Mouse (Mus musculus) lung, postnatal 10 days (tissue): ENCODE data around the gene Kng1.
"Not testable (repeated sequence)": the region's sequence is repeated elsewhere in the genome, so short reads cannot be mapped to it uniquely, and the experiment has no call there.

Source experiments
- DNase-seq: peaks from one replicate; pipeline ENCODE4 v3.0.0; 2021

Kng1 gene

DNA sequence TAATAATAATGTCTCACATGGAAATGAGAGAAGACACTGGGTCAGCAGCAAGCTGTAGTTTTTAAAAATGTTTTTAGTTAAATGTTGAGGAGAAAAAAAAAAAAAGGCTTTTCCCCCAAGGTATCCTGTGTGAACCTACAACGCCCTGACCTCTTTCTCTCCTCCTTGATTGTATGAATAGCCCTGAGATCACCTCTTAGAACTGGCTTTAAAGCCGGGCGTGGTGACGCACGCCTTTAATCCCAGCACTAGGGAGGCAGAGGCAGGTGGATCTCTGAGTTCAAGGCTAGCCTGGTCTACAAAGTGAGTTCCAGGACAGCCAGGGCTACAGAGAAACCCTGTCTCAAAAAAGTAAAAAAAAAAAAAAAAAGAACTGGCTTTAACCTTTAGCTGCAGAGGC lies 37.9 kb downstream of the Kng1 start:
- DNase-seq: not testable (repeated sequence)

DNA sequence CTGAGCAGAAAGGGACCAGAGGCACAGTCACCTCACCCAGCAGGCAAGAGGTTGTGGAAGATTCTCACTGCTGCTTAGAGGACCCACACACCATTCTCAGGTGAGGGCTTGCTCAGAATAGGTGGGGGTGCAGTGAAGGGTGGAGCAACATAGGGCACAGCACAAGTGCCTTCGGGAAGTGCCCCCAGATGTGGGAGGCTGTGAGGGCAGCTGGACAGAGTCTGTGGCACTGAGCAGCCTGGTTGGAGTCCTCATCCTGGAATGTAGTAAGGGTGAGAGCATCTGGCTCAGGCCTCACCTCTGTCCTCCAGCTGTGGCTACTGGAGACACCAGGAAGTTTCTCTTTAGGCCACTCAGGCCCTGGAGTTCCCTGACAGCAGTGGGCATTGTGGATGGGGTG lies 39.2 kb downstream of the Kng1 start:
- DNase-seq: not testable (repeated sequence)

DNA sequence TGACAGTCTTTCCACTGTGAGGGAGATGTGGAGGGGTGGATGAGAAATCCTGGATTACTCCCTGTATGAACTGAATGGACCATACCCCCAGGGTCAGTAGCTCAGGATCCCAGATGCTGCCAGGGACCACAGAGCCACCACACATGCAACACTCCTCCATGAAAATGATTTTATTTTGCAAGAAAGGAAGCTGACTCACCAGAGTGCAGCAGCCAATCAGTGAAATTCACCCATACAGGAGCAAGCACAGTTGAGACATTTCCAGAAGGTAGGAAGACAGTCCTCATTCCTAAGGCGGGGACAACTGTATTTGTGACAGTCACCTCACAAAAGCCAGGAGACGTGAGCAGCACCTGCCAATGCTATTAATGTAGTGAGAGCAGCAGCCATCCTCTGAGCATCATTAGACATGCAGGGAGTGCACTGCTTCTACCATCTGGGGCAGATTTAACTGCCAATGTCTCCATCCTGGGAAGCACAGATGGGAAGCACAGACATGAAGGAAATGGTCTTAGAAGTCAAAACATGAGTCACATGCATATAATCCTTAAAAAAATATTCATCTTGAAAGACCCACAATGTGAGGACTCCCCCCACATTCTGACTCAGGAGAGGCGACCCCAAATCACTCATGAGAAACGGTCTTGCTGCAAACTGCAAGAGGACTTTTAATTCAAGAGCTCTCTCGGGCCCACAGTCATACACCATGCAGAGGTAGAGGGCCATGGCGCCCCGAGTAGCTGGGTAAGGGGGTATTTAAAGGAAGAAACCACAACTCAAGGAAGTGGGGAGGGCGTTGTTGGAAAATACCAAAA lies 39.8 kb downstream of the Kng1 start:
- DNase-seq: not testable (repeated sequence)

DNA sequence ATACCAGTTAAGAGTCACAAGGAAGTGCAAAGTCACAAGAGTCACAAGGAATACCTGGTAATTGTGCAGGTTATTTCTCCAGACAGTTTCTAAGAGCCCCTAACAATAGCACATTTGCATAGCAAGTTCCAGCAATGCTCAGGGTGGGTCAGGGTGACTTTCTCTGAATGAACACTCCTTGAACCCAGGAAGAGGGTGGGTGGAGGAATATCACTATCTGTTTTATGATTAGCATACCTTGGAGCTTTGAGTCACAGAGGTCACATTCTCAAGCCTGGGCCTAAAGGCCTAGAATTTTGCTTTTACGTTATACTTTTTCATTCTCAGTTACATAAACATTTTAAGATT lies 40.4 kb downstream of the Kng1 start:
- not testable (repeated sequence) for DNase-seq

DNA sequence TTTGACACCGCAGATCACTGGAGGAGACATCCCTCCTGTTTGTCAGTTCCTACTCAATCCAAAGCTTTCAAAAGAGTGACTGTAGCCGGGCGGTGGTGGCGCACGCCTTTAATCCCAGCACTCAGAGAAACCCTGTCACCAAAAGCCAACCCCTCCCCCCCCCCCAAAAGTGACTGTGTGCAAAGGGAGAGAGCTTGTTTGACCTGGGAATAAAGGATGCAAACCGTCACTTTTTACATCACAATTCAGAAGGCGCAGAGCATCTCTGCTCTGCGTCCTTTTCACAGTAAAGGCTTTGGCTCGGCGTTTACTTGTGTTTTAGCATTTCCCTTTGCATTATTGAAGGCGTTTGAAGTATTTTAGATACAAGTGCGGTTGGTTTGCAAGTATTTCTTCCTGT lies 42.0 kb downstream of the Kng1 start:
- DNase-seq: no peak

DNA sequence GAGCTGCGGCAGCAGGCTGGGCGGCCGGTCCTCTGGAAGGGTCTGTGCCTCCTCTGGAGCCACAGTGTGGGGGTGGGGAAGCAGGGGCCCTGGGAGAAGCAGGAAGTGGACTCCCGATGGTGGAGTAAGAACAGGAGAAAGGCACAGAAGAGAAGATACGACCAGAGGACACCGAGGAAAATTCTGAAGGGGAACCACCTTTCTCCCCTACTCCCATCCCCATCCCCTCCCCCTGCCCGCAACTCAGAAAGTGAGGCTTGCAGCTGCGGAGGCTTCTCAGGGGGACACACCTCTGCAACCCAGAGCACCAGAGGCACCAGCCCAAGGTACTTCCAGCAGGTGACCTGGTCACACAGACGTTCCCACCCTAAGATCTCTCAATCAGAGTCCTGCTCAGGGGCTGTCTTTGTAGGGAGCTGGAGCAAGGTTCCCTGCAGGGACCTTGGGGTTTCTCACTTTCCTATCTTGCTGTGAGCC lies 42.5 kb downstream of the Kng1 start:
- DNase-seq: peak; percentile 68

DNA sequence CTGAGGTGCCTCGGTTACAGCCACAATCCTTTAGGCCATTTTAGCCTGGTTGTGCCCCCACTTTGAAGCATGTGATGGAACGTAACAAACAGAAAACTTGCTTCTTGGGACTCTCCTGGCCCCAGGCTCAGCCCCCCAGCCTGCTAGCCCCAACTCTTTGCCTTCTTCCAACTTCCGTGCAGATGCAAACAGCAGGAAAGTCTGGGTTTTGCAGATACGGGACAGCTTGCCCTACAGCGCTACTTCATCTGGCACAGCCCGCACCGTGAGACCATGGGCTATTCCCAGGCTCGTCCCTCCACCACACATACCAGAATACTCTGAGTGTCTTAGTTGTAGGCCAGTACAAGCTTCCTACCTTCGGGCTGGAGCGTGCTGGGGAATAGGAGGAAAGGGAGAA lies 42.9 kb downstream of the Kng1 start:
- DNase-seq: no peak

DNA sequence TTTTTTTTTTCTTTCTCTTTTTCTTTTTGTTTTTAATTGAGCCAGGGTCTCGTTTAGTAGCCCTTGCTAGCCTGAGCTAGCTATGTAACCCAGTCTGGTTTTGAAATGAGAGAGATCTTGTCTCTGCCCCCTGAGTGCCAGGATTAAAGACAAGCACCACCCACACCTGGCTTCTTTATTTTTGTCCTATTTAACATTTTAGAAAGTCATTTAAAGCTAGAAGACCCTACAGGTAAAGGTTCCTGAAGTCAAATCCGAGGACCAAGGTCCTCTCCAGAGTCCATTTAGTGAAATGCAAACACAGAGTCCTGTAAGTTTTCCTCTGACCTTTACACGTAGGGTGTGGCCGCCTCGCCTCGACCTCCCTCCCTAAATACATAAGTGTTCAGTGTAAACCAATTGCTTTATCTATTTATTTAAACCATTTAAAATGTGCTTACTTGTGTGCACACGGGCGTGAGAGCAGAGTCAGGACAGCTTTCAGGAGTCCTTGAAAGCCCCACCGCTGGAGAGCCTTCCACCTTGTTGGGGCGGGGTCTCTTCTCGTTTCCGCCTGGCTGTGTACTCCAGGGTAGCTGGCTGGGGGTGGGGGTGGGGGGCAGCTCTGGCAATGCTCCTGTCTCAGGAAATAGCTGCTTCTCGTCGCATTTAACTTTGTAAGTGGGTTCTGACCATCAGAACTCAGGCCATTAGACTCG lies 44.8 kb downstream of the Kng1 start:
- DNase-seq: no peak

DNA sequence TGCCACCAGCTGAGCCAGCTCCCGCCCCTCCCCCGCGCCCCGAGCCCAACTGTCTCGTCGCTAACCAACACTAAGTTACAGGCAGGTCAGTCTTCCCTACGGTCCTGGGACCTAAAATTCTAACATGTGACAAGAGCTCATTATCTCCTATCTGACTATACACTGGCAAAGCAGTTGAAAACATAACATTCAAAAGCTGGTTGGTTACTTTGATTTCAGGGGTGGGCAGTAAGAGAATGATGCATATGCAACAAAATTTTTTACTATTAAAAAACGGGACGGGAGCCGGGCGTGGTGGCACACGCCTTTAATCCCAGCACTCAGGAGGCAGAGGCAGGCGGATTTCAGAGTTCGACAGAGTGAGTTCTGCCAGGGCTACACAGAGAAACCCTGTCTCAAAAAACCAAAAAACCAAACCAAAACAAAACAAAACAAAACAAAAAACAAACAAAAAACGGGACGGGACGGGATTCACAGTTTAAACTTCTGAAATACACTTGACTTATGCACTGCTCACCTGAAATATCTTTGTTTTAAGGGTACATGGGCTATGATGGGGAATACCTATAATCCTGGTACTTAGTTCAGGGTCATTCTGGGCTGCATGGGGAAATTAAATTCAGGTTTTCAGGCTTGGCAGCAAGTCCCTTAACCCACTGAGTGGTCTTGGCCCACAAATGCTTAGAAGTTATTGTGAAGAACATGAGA lies 45.5 kb downstream of the Kng1 start:
- DNase-seq: no peak

DNA sequence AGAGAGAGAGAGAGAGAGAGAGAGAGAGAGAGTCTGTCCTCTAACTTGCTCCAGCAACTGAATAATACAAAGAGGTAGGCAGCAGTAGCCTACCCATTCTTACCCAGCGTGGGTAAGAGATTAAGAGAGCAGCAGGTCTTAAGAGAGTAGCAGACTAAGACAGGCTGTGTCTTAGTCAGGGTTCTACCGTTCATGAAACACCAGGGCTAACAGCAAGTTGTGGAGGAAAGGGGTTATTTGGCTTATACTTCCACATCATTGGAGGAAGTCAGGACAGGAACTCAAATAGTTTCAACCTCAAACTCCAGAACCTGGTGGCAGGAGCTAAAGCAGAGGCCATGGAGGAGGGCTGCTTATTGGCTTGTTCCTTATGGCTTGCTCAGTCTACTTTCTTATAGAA lies 46.2 kb downstream of the Kng1 start:
- DNase-seq: no peak

DNA sequence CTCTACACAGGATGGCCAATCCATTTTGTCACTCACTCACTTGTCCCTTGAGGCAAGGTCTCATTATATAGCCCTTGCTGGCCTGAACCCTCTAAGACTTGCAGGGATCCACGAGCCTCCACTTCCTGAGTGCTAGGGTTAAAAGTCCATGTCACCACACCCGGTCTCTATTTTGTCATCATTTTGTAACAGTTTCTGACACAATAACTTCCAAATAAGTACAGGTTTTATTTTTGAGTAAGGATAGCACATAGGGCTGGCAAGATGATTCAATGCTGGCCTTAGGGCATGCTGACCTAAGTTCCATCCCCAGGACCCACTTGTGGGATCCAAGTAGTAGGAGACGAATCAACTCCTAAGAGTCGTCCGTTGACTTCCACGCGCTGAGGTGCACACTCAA lies 48.5 kb downstream of the Kng1 start:
- no peak for DNase-seq

DNA sequence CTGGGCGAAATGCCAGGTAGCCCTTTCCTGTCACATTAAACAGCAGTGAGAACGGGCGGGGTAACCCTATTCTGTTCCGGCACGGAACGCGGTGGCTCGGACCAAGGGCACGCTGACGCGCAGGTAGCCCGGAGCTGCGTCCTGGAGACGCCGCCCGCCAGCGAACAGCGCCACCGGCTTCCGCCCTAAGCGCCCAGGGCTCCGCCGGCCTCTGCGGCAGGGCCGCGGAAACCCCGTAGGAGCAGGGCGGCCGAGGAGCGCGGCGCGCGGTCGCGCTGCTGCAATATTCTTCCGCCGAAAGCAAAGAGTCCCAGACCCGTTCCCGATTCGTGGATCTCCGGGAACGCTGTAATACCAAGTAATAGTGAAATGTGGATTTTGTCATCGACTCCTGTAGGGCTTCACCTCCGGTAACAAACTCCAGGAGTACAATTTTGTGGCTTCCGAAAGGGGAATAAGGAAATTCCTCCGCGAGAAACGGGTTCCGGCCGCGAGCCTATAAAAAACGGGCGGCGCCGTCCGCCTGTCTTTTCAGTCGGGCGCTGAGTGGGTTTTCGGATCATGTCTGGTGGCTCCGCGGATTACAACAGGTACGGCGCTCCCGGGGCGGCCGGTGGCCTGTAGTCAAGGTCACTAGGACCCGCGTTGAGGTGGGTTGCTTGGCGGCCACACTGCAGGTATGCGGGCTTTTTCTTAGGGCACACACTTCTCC lies 49.7 kb downstream of the Kng1 start, which contains the start of gene Eif4a2:
Gene Eif4a2 (plus strand): TSS at position 214 of the 712 bp plus-strand sequence.
- peak; percentile 94 for DNase-seq

DNA sequence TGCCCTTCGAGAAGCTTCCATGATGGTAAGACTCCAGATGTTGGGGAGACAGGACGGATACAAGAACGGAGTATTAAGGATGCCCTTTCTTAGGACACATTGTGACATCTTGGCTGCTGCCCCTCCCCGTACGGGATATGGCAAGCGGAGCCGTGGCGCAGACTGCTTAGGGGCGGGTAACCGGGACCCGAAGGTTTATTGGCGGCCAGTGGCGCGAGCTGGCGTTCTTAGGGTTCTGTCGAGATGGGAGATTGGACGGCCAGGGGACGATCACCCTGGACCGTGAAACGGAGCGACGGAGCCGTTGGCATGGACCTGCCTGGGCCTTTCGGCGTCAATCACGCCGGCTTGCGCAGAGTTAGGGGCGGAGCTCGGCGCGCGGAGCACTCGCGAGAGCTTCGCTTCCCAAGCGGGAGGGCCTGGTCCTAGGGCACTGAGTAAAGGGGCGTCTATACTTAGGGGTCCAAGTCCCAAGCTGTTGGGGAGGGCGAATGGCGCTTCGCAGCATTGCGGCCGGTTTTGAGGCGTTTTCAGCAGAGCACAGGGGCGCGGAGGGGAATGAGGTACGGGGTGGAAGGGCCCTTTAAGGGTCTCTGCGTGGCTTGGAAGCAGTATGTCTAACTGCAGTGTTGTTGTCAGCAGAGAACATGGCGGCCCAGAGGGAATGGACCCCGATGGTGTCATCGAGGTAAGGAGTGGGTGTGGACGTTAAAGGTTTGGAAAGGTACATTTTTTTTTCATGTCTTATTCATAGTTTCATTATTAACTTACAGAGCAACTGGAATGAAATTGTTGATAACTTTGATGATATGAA lies 50.5 kb downstream of the Kng1 start:
- peak; percentile 93 for DNase-seq

DNA sequence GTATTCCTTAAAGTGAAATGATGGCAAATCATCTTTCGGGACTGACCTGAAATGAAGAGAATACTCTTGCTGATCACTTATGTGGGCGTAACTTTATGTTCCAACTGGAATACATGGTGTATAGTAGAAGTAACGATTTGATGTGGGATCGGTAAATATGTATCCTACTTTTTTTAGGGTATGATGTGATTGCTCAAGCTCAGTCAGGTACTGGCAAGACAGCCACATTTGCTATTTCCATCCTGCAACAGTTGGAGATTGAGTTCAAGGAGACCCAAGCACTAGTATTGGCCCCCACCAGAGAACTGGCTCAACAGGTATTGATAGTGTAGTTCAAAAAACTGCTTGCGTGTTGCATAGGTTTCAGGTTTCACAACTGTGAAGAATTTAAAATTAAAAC lies 51.3 kb downstream of the Kng1 start:
- DNase-seq: no peak

DNA sequence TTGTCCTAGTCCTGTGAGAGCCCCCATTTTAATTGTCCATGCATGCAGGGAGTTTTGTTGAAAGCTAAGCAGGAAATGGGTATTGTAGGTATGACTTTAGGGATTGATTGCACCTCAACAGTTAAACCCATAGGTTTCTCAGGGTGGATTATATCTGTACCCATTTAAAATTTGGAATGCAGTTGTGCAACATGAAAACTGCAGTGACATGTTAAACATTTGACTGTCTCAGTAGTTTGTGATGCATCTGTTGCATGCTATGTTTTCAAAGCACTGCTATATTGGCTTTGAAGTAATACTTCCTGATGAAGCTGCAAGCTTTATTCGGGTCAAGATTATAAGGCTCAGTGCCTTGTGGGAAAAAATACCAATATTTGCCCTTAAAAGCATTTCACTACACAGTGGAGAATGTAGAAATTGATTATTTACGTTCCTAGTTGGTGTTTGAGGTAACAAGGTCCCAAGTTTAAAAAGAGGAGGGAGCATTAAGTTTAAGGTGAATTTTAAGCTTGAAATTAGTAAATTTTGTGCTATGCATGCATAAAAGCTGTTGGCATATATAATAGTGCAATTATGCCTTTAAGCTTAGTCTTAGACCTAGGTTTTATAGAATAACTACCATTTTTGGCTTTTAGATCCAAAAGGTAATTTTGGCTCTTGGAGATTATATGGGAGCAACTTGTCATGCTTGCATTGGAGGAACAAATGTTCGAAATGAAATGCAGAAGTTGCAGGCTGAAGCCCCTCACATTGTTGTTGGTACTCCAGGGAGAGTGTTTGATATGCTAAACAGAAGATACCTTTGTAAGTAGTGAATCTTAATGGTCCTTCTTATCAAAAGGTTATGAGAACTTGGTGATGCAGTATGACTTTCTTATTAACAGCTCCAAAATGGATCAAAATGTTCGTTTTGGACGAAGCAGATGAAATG lies 52.0 kb downstream of the Kng1 start:
- no peak for DNase-seq

DNA sequence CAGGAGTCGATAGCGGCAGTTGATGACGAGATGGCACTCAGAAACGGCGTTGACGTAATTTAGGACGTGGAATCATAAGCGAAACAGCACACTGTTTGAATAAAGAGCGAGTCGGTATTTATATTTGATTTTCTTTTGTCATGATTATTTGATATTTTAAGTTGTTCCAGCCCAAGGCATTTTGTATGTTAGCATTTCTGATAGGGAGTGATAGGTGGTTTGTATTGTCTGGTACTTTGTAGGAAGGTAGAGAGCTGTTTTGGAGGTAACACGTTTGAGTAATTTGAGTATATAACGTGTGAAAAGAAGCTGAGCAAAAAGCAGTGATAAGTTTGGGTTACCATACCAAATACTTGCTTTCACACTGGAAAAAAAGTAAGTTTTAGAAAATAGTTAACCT lies 54.7 kb downstream of the Kng1 start:
- no peak for DNase-seq

DNA sequence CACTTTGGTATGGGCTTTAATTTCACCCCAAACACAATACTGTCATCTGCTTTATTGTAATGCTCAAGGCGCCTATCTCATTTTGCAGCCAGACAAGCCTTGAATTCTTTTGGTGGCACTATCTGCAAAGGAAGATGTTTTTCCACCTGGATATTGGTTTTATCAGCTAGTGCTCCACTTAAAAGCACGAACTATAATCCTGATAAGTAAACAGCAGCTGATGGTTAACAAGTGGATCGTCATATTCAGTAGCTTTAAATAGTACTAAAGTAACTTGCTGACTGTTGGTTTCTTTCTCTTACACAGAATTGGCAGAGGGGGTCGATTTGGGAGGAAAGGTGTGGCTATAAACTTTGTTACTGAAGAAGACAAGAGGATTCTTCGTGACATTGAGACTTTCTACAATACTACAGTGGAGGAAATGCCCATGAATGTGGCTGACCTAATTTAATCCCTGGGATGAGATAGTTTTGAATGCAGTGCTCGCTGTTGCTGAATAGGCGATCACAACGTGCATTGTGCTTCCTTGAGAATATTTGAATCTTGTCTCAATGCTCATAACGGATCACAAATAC lies 55.3 kb downstream of the Kng1 start:
- DNase-seq: no peak

DNA sequence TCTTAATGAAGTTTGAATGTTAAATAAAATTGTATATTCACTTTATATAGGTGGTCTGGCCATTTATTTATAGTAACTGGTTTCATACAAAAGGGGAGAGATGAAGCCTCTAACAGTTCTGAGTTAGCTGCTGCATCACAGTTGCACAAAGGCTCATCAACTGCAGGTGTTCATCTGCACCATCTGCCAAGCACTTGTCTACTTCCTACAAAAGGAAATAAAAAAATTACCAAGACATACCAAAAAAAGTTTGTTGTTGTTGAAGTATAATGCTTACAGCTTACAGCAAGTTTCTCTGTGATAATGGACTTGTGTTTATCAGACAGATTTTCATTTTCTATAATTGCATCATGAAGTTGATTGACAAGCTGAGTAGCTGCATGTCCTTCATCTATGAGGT lies 56.2 kb downstream of the Kng1 start:
- DNase-seq: no peak

DNA sequence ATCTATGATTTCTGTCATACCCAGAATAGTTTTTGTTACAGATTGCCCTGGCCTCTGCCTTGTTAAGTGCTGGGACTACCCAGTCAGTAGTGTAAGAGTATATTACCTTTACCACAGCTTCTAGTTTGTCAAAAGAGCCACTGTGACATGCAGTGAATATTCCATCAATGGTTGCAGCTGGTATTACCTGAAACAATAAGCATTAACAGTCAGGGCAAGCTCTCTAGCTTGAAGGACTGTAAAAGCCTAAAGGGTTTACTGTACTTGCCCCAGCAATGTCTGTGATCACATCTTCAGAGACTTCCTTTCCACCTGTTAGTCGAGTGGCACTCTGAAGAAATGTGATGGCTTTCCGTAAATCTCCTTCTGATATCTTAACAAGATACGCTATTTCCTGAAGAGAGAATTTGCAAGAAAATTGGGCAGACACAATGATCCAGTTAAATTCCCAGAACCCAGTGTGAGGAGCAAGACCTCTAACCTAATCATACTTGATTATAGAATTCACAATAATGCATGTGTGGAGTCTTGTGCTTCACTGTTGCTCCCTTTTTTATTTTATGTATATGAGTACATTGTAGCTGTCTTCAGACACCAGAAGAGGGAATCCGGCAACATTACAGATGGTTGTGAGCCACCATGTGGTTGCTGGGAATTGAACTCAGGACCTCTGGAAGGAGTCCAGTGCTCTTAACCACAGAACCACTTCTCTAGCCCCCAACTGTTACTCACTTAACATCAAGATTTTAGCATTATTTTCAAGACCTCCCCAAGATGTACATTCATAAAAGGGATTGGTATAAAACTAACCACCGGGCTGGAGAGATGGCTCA lies 56.9 kb downstream of the Kng1 start:
- no peak for DNase-seq

DNA sequence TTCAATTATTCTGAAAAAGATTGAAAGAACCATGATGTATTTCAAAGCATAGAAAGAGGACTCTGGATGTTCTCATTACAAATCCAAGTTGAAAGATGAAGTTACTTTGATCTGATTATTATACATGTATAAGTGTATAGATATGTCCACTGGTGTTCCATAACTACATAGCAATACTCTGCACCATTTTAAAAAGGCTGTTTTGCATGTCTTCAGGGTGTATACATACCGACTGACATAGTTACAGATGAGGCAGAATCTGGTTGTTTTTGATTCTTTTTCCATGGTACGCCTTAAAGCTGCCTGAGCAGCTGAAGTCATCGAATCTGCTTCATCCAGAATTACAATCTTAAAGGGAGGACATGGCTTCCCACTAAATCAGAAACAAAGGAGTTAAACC lies 57.8 kb downstream of the Kng1 start:
- no peak for DNase-seq
